Mouse (Mus musculus): ENCODE data around the gene 4931414P19Rik. TPM values are rescaled to one million over a fixed set of nuclear protein-coding genes. Genes with fewer than 3 reads are reported as not detected.
A peak's percentile ranks its signal among the peaks of the same experiment; 100 is the strongest.

The 4931414P19Rik gene
- total and polyA plus RNA-seq, 3 experiments: 1.5 to 2.9 (median 2.7) TPM

DNA sequence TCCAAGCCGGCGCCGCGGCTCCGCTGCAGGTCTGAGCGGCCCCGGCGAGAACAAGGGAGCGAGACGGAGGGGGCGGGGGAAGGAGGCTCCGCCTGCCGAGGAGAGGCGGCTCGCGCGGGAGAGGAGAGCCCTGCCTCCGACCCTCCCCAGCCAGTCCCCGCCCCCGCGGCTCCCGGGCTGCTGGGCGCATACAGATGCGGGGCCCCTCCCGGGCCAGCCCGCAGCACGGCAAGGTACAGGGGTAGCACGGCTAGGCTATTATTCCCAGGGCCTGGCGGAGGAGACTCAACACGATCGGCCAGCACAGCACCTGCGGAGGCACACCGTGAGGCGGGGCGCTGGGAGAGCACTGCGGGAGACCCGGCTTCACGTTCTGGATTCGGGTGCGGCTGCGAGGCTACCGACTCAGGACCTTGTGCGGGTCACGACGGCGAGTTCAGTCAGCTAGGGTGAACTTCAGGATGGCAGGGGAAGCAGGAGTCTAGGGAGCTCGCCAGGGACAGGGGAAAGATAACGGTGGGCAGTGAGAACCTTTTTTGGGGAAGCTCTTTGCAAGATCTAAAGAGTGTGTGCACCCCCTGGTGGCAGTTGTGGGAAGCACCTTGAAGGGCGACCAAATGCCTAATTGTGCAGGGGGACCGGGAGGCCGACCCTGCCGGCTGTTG is 35.6 kb upstream of the 4931414P19Rik start, which contains the start of gene Cdh24:
Cdh24 (minus strand) TSS at position 60 of the 665 bp plus-strand sequence.
- Histone ChIP-seq H3K27ac (ENCODE audit: insufficient read depth, low read depth) (peak within 1 kb of the TSS; percentile 23; the same call in 1 of the 2 replicates), H3K4me2 (ENCODE audit: insufficient read depth, low read depth, poor library complexity, severe bottlenecking) (peak within 1 kb of the TSS; percentile 68), H3K9ac (ENCODE audit: insufficient read depth, low read depth) (peak within 1 kb of the TSS; percentile 22), H3K79me2 (replicated peaks; ENCODE audit: control insufficient read depth, extremely low read depth, insufficient read depth, poor library complexity, severe bottlenecking) (no peaks in the 10 kb centered on the region), H3K4me3 (replicated peaks in 1 of 3; ENCODE audit: low read depth in 2 of 3, low read length in 2 of 3, poor library complexity in 1 of 3) (peak within 1 kb of the TSS; percentile 16 to 50 (median 36)), H3K4me1 (ENCODE audit: control insufficient read depth in 1 of 2, insufficient read depth in 2 of 2) (peaks cover 5 to 14% of the 10 kb centered on the region in 2 experiments; a peak in 2 of 4 replicates), H3K36me3 (replicated peaks in 1 of 2; ENCODE audit: control insufficient read depth in 1 of 2, insufficient read depth in 1 of 2, low read length in 1 of 2) (peaks cover 53 to 98% of the 10 kb centered on the region in 2 experiments), H3K9me3 (replicated peaks; ENCODE audit: low read length) (no peaks in the 10 kb centered on the region), H3K27me3 (replicated peaks) (no peaks in the 10 kb centered on the region)
- peak; percentile 75 for DNase-seq (ENCODE audit: extremely low read depth)
- TF ChIP-seq MEF2A (IDR thresholded peaks at IDR 0.05; ENCODE audit: borderline replicate concordance, low read depth, low read length): no peak
- no peak for TF ChIP-seq ELF1 (IDR thresholded peaks at IDR 0.05; ENCODE audit: low read depth, low read length)
- no peak for TF ChIP-seq PAX5 (IDR thresholded peaks at IDR 0.05; ENCODE audit: low read length)
- TF ChIP-seq HCFC1 (IDR thresholded peaks at IDR 0.05; ENCODE audit: low read depth, low read length): no peak
- TF ChIP-seq IRF4 (IDR thresholded peaks at IDR 0.05; ENCODE audit: low read depth, low read length): no peak; the same call in 1 of the 2 replicates
- TF ChIP-seq SMC3 (IDR thresholded peaks at IDR 0.05; ENCODE audit: low read depth, low read length): peak; percentile 73
- no peak for TF ChIP-seq TCF12 (IDR thresholded peaks at IDR 0.05; ENCODE audit: low read depth, low read length)
- TF ChIP-seq MYC (IDR thresholded peaks at IDR 0.05; ENCODE audit: low read depth, low read length): no peak
- TF ChIP-seq POLR2A (IDR thresholded peaks at IDR 0.05; ENCODE audit: low read depth, low read length): no peak
- TF ChIP-seq RAD21 (IDR thresholded peaks at IDR 0.05; ENCODE audit: low read depth, low read length): peak; percentile 58
- no peak for TF ChIP-seq ZC3H11A (IDR thresholded peaks at IDR 0.05; ENCODE audit: low read depth, low read length)
- peak; percentile 88; the same call in 1 of the 2 replicates for TF ChIP-seq POLR2AphosphoS2 (IDR thresholded peaks at IDR 0.05; ENCODE audit: low read depth, low read length)
- no peak for TF ChIP-seq TBP (conservative IDR thresholded peaks at IDR 0.05; ENCODE audit: low read depth, low read length)
- TF ChIP-seq SIN3A (IDR thresholded peaks at IDR 0.05; ENCODE audit: low read length): no peak
- no peak for TF ChIP-seq JUN (IDR thresholded peaks at IDR 0.05; ENCODE audit: insufficient read depth, low read depth, low read length)
- no peak for TF ChIP-seq EP300 (IDR thresholded peaks at IDR 0.05; ENCODE audit: low read length)
- peak; percentile 53 to 83 for TF ChIP-seq CTCF (conservative IDR thresholded peaks at IDR 0.05 in 1 of 2, IDR thresholded peaks at IDR 0.05 in 1 of 2; ENCODE audit: low read depth in 2 of 2, low read length in 2 of 2)
- no peak for TF ChIP-seq CHD2 (IDR thresholded peaks at IDR 0.05; ENCODE audit: low read length)
- TF ChIP-seq ZMIZ1 (IDR thresholded peaks at IDR 0.05; ENCODE audit: low read depth, low read length): 0 out of 2 replicates have a peak, but pooled peaks have one; percentile 42
- TF ChIP-seq GABPA (IDR thresholded peaks at IDR 0.05; ENCODE audit: insufficient replicate concordance, low read depth, low read length): no peak
- no peak for TF ChIP-seq ETS1 (conservative IDR thresholded peaks at IDR 0.05; ENCODE audit: low read depth, low read length)
- TF ChIP-seq CHD1 (IDR thresholded peaks at IDR 0.05; ENCODE audit: low read depth, low read length): no peak
- TF ChIP-seq NRF1 (IDR thresholded peaks at IDR 0.05; ENCODE audit: low read depth, low read length): no peak
- no peak for TF ChIP-seq BHLHE40 (IDR thresholded peaks at IDR 0.05; ENCODE audit: low read depth, low read length)
- TF ChIP-seq MXI1 (IDR thresholded peaks at IDR 0.05; ENCODE audit: low read depth, low read length): peak; percentile 52; the same call in 1 of the 2 replicates
- in situ Hi-C loops (cut with MboI; ENCODE audit: low pct_ligation_motif_present, low pct_unique_long_range_greater_than_20kb, low sequenced_read_pairs) (loop anchor here (25.0 kb wide), 1 partner anchor 579 kb away; no protein-coding TSS in a partner anchor), dilution Hi-C loops (cut with MboI; ENCODE audit: extremely low pct_ligation_motif_present, extremely low pct_unique_long_range_greater_than_20kb, low sequenced_read_pairs) (no loop called here)
